Mouse (Mus musculus): ENCODE data around the gene Acad11. TPM values are rescaled to one million over a fixed set of nuclear protein-coding genes. Genes with fewer than 3 reads are reported as not detected.

Gene Acad11
- polyA plus RNA-seq, 1 experiment from 2014 or later: 9.9 TPM

DNA sequence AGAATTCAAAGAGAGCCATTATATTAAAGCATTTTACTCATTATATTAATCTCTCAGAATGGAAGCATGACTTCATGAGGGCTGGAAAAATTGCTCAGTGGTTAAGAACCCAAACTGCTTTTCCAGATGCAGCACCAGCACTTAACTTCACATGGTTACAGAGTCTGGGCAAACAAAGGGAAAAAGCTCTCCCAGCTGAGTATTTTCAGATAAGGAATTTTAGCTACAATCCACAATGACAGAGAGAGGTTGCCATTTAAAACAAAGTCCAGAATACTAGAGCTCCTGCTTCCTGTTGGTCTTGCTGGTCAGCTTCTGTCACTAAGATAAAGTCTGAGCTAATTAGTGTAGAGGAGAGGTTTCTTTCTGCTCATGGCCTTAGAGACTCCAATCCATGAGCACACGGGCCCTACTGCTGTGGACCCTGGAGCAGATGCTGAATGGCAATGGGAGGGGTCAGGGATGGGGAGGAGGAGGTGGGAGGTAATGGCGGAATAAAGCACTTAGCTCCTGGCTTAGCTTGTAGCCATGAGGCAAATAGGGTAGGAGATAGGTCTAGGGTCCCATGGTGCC is 45.5 kb downstream of the Acad11 start:
- no peak overlapping the region for H3K4me3 ChIP-seq (replicated peaks)
- H3K4me2 ChIP-seq: no peak overlapping the region
- 85% methylated on average over 2 of the region's 2 CpGs for WGBS
- H3K27ac ChIP-seq: no peak overlapping the region
- no peak overlapping the region for H3K9ac ChIP-seq (replicated peaks)
- H3K9me3 ChIP-seq: peaks cover 16% of the 10 kb centered on the region; the same call in 1 of the 2 replicates
- no peaks in the 10 kb centered on the region for H3K36me3 ChIP-seq
- H3K4me1 ChIP-seq (replicated peaks): no peaks in the 10 kb centered on the region
- no peaks in the 10 kb centered on the region for H3K27me3 ChIP-seq
- ATAC-seq (ENCODE audit: insufficient number of reproducible peaks, insufficient read depth, low FRiP score, low TSS enrichment, low read depth): no peak

DNA sequence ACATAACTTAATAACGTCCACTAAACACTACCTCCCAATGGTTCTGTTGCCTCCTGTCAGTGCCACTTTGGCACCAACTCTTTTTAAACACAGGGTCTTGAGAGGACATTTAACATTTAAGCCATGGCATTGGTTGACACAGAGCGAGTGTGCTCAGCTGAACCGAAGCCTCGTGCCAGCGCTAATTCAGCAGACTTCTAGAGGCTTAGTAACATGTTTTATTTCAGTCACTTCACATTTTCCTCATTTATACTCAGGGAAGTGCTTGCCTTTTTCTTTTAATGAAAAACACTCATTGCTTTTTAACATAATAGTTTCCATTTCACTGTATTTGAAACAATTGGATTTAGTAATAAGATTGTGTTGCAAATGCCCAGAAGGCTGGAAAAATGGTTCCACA is 46.0 kb downstream of the Acad11 start:
- no peak for ATAC-seq (ENCODE audit: insufficient number of reproducible peaks, insufficient read depth, low FRiP score, low TSS enrichment, low read depth)
- H3K4me2 ChIP-seq: no peak overlapping the region
- 85% methylated on average over 5 of the region's 5 CpGs for WGBS

DNA sequence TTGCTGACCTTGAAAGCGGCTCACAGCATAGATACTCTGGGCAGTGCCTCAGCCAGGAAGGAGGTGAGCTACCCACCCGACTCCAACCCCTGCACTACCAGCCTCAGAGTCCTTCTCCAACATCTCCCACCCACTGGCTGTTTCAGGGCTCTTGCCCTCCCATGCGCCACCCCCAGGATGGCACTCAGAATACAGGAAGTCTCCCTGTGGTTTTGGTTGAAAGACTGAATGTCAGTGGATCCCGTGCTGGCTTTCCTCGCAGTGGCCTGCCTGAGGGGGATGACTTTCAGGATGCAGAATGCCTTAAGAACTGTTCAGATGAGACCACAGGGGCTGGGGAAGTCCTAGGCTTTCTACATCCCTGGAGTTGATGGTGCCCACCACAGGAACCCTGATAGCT is 59.9 kb downstream of the Acad11 start:
- WGBS: 77% methylated on average over 5 of the region's 5 CpGs
- Histone ChIP-seq H3K36me3 (no peaks in the 10 kb centered on the region), H3K9me3 (no peaks in the 10 kb centered on the region), H3K9ac (replicated peaks) (no peak overlapping the region), H3K4me2 (no peak overlapping the region), H3K27me3 (no peaks in the 10 kb centered on the region), H3K4me1 (replicated peaks) (peaks cover 15% of the 10 kb centered on the region), H3K27ac (0 out of 2 replicates have a peak overlapping the region, but pooled peaks have one; percentile 14), H3K4me3 (replicated peaks) (no peak overlapping the region)
- ATAC-seq (ENCODE audit: insufficient number of reproducible peaks, insufficient read depth, low FRiP score, low TSS enrichment, low read depth): no peak

More for the DNA sequence above, 46.0 kb downstream of the Acad11 start:
- no peaks in the 10 kb centered on the region for H3K27me3 ChIP-seq
- peaks cover 16% of the 10 kb centered on the region; the same call in 1 of the 2 replicates for H3K9me3 ChIP-seq
- no peak overlapping the region for H3K27ac ChIP-seq
- H3K4me1 ChIP-seq (replicated peaks): no peaks in the 10 kb centered on the region
- no peak overlapping the region for H3K4me3 ChIP-seq (replicated peaks)
- H3K9ac ChIP-seq (replicated peaks): no peak overlapping the region
- H3K36me3 ChIP-seq: no peaks in the 10 kb centered on the region

DNA sequence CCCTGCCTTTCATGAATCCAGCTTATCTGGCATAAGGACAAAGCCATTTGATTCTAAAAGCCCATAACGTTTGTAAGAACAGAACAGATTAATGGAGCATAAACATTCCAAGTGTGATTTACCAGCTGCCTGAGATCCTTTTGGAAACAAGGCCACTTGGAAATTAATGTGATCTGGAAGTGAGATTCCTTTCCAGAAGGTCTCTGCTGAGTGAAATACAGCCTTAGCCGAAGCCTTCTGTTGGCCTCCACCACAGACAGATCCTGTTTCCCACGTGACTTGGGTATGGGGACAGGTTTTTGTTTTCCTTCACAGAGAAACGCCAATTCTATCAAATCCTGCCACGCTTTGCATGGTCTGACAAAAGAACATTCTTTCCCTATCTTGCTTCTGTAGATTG is 60.4 kb downstream of the Acad11 start:
- Histone ChIP-seq H3K27ac (no peak overlapping the region), H3K9ac (replicated peaks) (no peak overlapping the region), H3K4me2 (no peak overlapping the region), H3K4me1 (replicated peaks) (peaks cover 11% of the 10 kb centered on the region), H3K4me3 (replicated peaks) (no peak overlapping the region), H3K27me3 (no peaks in the 10 kb centered on the region), H3K9me3 (no peaks in the 10 kb centered on the region), H3K36me3 (no peaks in the 10 kb centered on the region)
- WGBS: 42% methylated on average over 5 of the region's 5 CpGs
- ATAC-seq (ENCODE audit: insufficient number of reproducible peaks, insufficient read depth, low FRiP score, low TSS enrichment, low read depth): no peak

DNA sequence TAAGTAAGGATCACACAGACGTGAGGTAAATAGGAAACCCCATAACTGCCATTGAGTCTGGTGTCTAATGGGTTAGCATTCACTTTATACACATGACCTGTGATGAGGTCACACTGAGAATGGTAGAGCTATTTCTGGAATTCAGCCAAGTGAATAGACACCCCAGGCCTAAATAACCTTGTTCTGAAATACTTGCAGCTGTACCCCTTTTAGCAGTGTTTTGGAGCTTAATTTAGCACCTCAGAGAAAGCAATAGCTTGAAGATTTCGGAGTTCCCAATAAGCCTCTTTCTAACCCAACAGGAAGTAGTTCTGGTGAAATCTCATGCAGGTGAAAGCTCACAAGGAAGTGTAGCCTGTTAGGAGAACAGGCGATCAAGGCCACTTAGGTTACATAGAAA is 63.7 kb downstream of the Acad11 start, which contains the start of gene Ackr4:
Ackr4 (minus strand) TSS at position 101 of the 400 bp plus-strand sequence.
- no peak within 1 kb of the TSS for H3K27ac ChIP-seq
- ATAC-seq (ENCODE audit: insufficient number of reproducible peaks, insufficient read depth, low FRiP score, low TSS enrichment, low read depth): no peak
- peaks cover 8% of the 10 kb centered on the region; the same call in 1 of the 2 replicates for H3K4me1 ChIP-seq (replicated peaks)

DNA sequence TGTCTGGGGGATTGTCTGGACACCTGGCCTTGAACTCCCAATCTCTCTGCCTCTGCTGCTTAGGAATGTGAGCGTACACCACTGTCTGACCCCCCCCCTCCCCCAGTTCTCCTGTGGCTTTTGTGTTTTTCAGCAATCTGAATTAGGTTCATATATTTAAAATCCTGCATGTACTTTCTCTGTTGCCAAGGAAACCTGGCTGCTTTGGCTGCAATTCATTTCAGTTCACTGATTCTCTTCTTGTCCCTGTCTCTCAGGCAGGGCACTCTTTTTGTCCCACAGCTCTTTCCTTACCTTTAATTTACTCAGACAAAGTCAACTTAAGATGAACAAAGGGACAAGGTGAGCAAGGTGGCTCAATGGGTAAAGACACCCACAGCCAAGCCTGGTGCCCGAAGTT is 64.9 kb downstream of the Acad11 start:
- H3K36me3 ChIP-seq: no peaks in the 10 kb centered on the region
- peaks cover 5% of the 10 kb centered on the region; the same call in 1 of the 2 replicates for H3K4me1 ChIP-seq (replicated peaks)
- H3K4me3 ChIP-seq (replicated peaks): no peak overlapping the region
- H3K9ac ChIP-seq (replicated peaks): no peak overlapping the region
- no peak for ATAC-seq (ENCODE audit: insufficient number of reproducible peaks, insufficient read depth, low FRiP score, low TSS enrichment, low read depth)
- no peaks in the 10 kb centered on the region for H3K27me3 ChIP-seq
- H3K27ac ChIP-seq: no peak overlapping the region
- WGBS: 63% methylated on average over 2 of the region's 2 CpGs
- no peaks in the 10 kb centered on the region for H3K9me3 ChIP-seq
- H3K4me2 ChIP-seq: no peak overlapping the region

More for the DNA sequence above, 63.7 kb downstream of the Acad11 start, which contains the start of gene Ackr4:
- no peaks in the 10 kb centered on the region for H3K27me3 ChIP-seq
- H3K9me3 ChIP-seq: no peaks in the 10 kb centered on the region
- WGBS: 88% methylated on average over 3 of the region's 3 CpGs
- no peak within 1 kb of the TSS for H3K9ac ChIP-seq (replicated peaks)
- no peak within 1 kb of the TSS for H3K4me3 ChIP-seq (replicated peaks)
- H3K4me2 ChIP-seq: no peak within 1 kb of the TSS
- no peaks in the 10 kb centered on the region for H3K36me3 ChIP-seq

DNA sequence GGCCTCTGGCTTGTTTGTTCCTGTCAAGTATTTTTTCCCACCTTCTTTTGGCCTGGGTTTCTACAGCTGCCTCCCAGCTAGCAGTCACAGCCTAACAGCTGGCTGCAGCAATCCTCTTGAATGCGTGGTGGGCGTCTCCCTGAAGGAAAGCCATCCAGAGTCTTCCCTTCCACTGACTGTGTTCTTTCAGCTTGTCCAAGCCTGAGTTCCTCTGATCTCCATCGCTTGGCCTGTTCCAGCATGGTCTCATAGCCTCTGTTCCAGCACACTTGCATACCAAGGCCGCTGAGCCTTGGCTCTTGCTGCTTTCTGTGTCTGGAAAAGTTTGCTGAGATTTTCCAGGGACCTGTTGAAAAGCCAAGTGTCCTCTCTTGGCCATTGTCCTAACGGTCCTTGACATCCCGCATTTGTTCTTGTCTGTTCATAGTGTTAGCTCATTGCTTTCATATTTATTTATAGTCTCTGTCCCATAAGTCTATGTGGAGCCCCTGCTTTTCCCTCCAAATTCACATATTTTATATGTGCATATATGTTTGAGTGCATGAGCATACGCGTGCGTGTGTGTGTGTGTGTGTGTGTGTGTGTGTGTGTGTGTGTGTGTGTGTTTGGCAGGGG is 67.1 kb downstream of the Acad11 start:
- Histone ChIP-seq H3K9ac (replicated peaks) (no peak overlapping the region), H3K9me3 (no peaks in the 10 kb centered on the region), H3K4me2 (no peak overlapping the region), H3K4me3 (replicated peaks) (no peak overlapping the region), H3K36me3 (no peaks in the 10 kb centered on the region), H3K4me1 (replicated peaks) (no peaks in the 10 kb centered on the region), H3K27me3 (no peaks in the 10 kb centered on the region), H3K27ac (no peak overlapping the region)
- 90% methylated on average over 9 of the region's 9 CpGs for WGBS
- ATAC-seq (ENCODE audit: insufficient number of reproducible peaks, insufficient read depth, low FRiP score, low TSS enrichment, low read depth): no peak

DNA sequence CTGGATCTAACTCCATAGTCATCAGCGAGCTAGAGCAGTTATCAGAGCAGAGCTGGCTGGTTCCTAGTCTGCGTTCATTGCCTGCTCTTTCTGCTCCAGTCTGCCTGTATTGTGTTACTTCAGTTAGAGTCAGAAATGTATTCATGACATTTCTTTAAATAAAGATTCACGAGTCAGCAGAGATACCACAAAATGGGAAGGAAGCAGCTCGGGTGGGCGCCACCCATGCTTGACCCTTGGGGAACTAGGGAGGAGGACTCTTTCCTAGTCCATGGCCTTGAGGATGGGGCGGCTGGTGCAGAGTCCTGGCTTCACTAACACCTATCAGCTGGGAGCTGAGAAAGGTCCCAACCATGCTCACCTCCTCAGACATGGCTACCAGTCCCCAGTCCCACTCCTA is 77.2 kb downstream of the Acad11 start:
- 91% methylated on average over 6 of the region's 6 CpGs for WGBS
- Histone ChIP-seq H3K27ac (no peak overlapping the region), H3K9ac (replicated peaks) (no peak overlapping the region), H3K4me2 (no peak overlapping the region), H3K4me3 (replicated peaks) (no peak overlapping the region), H3K27me3 (no peaks in the 10 kb centered on the region), H3K36me3 (no peaks in the 10 kb centered on the region), H3K4me1 (replicated peaks) (no peaks in the 10 kb centered on the region), H3K9me3 (no peaks in the 10 kb centered on the region)
- ATAC-seq (ENCODE audit: insufficient number of reproducible peaks, insufficient read depth, low FRiP score, low TSS enrichment, low read depth): no peak

DNA sequence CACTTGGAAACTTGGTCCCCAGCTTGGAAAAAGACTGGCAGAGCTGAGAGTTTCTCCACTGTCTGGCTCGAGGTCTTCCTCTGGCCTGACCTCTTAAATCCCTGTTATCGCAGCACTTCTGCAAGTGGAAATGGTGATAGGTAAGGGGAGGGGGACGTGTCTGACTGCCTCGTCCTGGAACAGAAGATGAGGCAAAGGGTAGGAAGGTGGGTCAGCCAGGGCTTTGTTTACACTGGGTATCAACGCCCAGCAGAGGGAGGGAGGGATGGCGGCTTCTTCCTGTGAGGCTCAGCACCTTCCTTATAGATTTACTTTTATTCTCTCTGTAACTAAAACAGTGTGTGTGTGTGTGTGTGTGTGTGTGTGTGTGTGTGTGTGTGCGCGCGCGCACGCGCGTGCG is 79.6 kb downstream of the Acad11 start:
- no peak overlapping the region for H3K4me2 ChIP-seq
- ATAC-seq (ENCODE audit: insufficient number of reproducible peaks, insufficient read depth, low FRiP score, low TSS enrichment, low read depth): no peak
- 80% methylated on average over 14 of the region's 14 CpGs for WGBS
- no peaks in the 10 kb centered on the region for H3K27me3 ChIP-seq
- H3K27ac ChIP-seq: no peak overlapping the region
- H3K36me3 ChIP-seq: no peaks in the 10 kb centered on the region
- H3K9ac ChIP-seq (replicated peaks): no peak overlapping the region
- no peaks in the 10 kb centered on the region for H3K4me1 ChIP-seq (replicated peaks)
- H3K4me3 ChIP-seq (replicated peaks): no peak overlapping the region
- H3K9me3 ChIP-seq: no peaks in the 10 kb centered on the region

DNA sequence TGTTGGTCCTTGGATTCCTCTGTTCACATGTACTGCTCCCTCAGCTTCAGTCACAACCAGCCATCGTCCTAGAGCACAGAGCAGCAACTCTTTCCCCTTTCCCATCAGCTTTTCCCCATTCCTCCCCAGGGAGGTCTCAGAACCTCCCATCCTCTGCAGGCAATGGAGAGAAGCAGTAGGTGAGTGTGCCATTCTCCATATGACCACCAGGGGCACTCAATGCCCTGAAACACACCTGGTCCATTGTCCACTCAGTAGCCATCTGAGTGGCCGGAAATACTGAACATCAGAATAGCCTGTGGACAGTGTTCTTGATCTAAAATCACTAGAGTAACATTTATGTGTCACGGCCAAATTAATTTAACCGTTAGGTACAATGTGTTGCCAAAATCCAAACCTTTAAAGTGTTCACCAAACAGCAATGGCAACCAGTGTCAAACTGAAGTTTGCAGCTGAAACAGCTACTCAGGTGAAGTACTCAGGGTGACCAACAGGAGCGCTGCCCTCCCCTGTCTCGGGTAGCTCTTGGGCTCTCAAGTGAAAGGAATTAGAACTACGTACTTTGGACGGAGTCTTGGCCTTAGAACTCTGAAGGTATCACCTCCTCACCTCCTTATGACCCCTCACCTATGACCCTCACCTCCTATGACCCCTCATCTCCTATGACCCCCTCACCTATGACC is 81.3 kb downstream of the Acad11 start:
- Histone ChIP-seq H3K4me3 (replicated peaks) (no peak overlapping the region), H3K9me3 (no peaks in the 10 kb centered on the region), H3K9ac (replicated peaks) (no peak overlapping the region), H3K36me3 (0 out of 2 replicates have a peak, but pooled peaks cover 5% of the 10 kb centered on the region), H3K27ac (no peak overlapping the region), H3K4me2 (no peak overlapping the region), H3K4me1 (replicated peaks) (no peaks in the 10 kb centered on the region), H3K27me3 (no peaks in the 10 kb centered on the region)
- 82% methylated on average over 8 of the region's 8 CpGs for WGBS
- ATAC-seq (ENCODE audit: insufficient number of reproducible peaks, insufficient read depth, low FRiP score, low TSS enrichment, low read depth): no peak

DNA sequence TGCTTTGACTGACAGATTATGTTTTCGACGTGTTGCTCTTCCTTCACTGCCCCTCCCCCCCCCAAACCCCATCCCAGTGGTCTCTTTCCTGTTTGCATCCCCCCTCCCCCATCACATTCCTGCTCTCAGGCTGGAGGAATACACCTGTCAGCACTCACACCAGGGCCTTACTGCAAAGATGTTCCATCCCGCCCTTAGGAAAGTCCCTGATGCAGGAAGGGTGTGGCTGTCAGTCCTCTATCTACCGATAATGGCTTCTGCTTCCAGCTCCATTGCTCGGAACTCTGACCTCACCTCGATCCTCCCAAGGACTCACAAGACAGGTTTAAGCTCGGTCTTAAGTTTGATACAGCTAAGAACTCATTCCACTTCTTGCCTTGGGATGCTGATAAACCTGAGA is 83.5 kb downstream of the Acad11 start:
- 81% methylated on average over 7 of the region's 7 CpGs for WGBS
- no peak for ATAC-seq (ENCODE audit: insufficient number of reproducible peaks, insufficient read depth, low FRiP score, low TSS enrichment, low read depth)
- H3K36me3 ChIP-seq: peaks cover 25% of the 10 kb centered on the region
- no peak overlapping the region for H3K4me3 ChIP-seq (replicated peaks)
- no peaks in the 10 kb centered on the region for H3K4me1 ChIP-seq (replicated peaks)
- no peak overlapping the region for H3K9ac ChIP-seq (replicated peaks)
- H3K27me3 ChIP-seq: no peaks in the 10 kb centered on the region
- H3K9me3 ChIP-seq: no peaks in the 10 kb centered on the region
- H3K4me2 ChIP-seq: no peak overlapping the region
- no peak overlapping the region for H3K27ac ChIP-seq
